Mouse (Mus musculus): ENCODE results near the gene Gtdc1. TPM values are rescaled to one million over a fixed set of nuclear protein-coding genes. Genes with fewer than 3 reads are reported as not detected.

The Gtdc1 gene
- total RNA-seq, 2 experiments from 2014 or later: 35.6 to 38.1 TPM

- peak; percentile 80 for ATAC-seq (replicated peaks; ENCODE audit: low FRiP score, poor library complexity, severe bottlenecking)
Observed at GRCm38 (mm10) chr2:44926683-44927481, 575 bp downstream of the Gtdc1 start.

GRCm38 (mm10) chr2:44926167-44926682, 1.2 kb downstream of the Gtdc1 start:
- peak; percentile 37 for ATAC-seq (replicated peaks; ENCODE audit: low FRiP score, poor library complexity, severe bottlenecking)

DNA sequence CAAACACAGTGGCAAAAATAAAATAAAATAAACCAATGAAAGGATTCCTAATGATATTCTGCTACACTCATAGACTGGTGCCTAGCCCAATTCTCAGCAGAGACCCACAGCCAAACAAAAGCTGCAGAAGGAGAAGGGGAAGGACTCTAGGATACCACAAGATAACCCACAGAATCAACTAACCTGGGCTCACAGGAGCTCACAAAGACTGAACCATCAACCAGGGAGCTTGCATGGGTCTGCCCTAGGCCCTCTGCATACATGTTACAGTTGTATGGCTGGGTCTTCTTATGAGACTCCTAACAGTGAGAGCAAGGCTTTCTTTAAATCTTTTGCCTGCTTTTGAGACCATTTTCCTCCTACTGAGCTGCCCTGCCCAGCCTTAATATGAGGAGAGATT, 2.8 kb downstream of the Gtdc1 start:
- no peak for ATAC-seq (replicated peaks; ENCODE audit: low FRiP score, poor library complexity, severe bottlenecking)

GRCm38 (mm10) chr2:44923056-44923883, 4.2 kb downstream of the Gtdc1 start:
- ATAC-seq (replicated peaks; ENCODE audit: low FRiP score, poor library complexity, severe bottlenecking): no peak

DNA sequence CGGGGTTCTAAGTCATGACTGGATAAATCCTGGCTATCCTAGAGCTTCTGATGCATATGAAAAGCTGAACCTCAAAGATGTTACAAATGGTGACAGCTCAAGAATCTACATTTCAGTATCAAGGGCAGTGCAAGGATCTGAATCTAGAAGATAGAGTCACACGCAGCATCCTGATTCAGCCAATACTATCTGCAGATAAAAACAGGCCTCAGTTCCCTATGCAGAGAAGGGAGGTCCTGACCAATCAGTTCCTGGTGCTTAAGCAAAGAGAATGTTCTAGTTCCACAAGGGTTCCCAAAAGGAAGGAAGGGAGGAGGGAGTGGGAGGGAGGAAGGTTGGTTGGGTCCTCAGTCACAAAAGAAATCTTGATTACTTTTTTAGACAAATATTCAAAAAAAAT, 5.0 kb downstream of the Gtdc1 start:
- no peak for ATAC-seq (replicated peaks; ENCODE audit: low FRiP score, poor library complexity, severe bottlenecking)

DNA sequence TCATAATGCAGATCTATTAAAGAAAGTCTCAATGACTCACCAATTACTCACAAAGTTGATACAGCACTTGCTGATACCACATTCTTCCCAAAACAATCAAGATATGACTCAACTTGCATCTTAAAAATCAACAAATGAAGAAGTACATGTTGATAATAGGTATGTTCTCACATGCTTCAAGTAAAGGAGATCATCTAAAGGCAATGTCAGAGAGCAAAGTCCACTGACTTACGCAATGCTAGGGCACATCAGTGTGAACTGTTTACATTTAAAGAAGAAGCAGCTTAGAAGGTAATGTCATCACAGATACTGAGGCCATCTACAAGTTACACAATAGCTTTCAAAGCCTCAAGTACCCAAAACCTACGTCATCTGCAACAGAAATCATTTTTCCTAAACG, 7.0 kb downstream of the Gtdc1 start:
- no peak for ATAC-seq (replicated peaks; ENCODE audit: low FRiP score, poor library complexity, severe bottlenecking)

GRCm38 (mm10) chr2:44919326-44919725, 8.1 kb downstream of the Gtdc1 start:
- no peak for ATAC-seq (replicated peaks; ENCODE audit: low FRiP score, poor library complexity, severe bottlenecking)

- no peak for ATAC-seq (replicated peaks; ENCODE audit: low FRiP score, poor library complexity, severe bottlenecking)
Observed at GRCm38 (mm10) chr2:44918737-44919136, 8.7 kb downstream of the Gtdc1 start.

DNA sequence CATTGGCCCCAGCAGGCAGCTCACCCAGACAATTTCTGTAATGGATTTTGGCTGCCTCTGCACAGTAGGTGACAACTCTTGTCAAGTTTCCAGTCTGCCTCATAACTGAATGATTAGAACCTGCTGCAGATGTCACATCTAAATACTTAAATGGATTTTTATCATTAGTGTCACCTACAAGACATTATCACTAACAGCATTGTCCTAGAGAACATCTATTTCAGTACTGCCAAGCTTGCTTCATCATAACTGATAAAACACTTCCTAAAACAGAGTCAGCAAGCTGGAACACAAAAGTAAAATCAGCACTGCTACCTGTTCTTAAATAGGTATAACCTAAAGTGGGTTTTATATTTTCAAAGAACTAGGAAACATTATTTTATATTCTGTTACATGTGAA, 11.2 kb downstream of the Gtdc1 start:
- ATAC-seq (replicated peaks; ENCODE audit: low FRiP score, poor library complexity, severe bottlenecking): no peak

DNA sequence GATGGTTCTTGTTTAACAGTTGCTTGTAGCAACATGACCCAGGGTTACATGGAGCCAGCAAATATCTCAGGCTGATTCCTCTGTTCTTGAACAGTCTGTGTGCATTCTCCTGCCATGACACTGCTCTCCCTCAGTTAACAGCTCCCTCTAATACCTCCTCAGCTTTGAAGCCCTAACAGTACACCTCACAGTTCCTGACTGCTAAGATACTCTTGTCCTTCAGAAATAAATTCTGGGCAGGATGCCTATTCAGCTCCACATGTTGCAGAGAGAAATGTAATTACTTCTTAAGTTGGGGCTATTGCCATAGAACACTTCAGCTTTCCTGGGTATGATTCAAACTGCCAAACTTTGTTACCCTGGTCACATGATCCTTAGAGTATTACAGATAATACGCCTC, 29.7 kb downstream of the Gtdc1 start:
- ATAC-seq (replicated peaks; ENCODE audit: low FRiP score, poor library complexity, severe bottlenecking): no peak

GRCm38 (mm10) chr2:44873718-44874117, 53.7 kb downstream of the Gtdc1 start:
- no peak for ATAC-seq (replicated peaks; ENCODE audit: low FRiP score, poor library complexity, severe bottlenecking)

- no peak for ATAC-seq (replicated peaks; ENCODE audit: low FRiP score, poor library complexity, severe bottlenecking)
Observed at GRCm38 (mm10) chr2:44864726-44865125, 62.7 kb downstream of the Gtdc1 start.

DNA sequence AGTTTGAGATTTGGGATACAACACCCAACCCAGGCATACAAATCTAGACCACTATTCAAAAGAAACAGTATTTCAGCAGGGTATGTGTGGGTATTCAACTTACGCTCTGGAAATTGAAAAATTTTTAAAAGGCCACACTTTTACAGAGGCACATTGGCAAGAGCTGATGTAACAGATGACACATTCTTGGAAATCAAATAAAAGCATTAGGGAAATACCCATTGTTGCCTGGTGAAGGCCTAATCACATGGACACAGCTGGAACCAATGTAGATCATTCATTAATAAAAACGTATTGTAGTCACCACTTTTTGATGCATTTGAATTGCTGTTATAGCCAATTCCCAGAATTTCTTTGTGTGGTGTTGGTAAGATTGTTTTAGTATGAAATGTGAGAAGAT, 73.0 kb downstream of the Gtdc1 start:
- no peak for ATAC-seq (replicated peaks; ENCODE audit: low FRiP score, poor library complexity, severe bottlenecking)

DNA sequence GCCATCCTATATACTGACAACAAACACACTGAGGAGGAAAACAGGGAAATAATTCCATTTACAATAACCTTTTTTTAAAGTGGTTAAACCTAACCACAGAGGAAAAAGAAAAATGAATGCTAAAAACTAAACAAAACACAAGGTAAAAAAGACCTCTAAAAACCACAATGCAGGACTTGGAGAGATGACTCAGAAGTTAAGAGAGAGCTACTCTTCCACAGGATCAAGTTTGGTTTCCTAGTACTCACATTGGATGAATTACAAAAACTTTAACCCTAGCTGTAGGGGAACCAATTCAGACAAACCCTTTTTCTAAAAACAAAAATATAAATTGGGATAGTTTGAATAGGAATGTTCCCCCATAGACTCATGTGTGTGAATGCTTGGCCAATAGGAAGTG, 77.8 kb downstream of the Gtdc1 start:
- ATAC-seq (replicated peaks; ENCODE audit: low FRiP score, poor library complexity, severe bottlenecking): no peak

- no peak for ATAC-seq (replicated peaks; ENCODE audit: low FRiP score, poor library complexity, severe bottlenecking)
Observed at GRCm38 (mm10) chr2:44848156-44848555, 79.3 kb downstream of the Gtdc1 start.

DNA sequence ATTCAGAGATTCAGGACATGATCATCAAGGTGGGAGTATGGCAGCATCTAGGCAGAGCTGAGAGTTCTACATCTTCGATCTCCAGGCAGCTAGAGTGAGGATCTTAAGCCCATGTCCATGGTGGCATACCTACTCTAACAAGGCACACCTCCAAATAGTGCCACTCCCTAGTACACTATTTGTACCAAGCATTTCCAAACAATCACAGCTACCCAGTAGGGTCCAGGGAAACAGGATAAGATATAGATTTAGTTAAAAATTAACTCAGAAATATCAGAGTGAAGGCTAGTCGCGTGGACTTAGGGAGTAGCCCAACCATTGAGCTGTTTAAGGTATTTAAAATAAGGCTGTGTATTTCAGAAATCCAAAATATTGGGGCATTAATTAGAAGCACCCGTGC, 82.0 kb downstream of the Gtdc1 start:
- no peak for ATAC-seq (replicated peaks; ENCODE audit: low FRiP score, poor library complexity, severe bottlenecking)

GRCm38 (mm10) chr2:44829753-44830152, 97.7 kb downstream of the Gtdc1 start:
- ATAC-seq (replicated peaks; ENCODE audit: low FRiP score, poor library complexity, severe bottlenecking): no peak

DNA sequence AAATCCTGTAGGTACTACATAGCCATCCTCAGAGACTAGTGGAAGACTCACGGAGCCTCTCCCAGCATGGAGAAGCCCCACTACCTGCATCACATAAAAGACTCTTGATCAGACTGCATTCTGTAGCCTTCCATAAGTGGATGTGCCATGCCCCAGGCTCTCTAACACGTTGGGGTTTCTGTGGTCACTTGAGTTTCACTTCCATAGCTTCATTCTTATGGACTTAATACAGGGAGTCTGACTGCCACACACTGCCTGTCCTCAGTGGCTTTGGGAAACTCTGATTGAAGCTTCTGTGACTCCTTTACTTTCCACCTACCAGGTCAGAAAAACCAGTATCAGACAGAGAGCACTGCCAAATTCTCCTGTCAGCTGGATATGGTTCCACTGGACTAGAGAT, 98.1 kb downstream of the Gtdc1 start:
- ATAC-seq (replicated peaks; ENCODE audit: low FRiP score, poor library complexity, severe bottlenecking): no peak

GRCm38 (mm10) chr2:44826609-44827008, 100.8 kb downstream of the Gtdc1 start:
- no peak for ATAC-seq (replicated peaks; ENCODE audit: low FRiP score, poor library complexity, severe bottlenecking)

DNA sequence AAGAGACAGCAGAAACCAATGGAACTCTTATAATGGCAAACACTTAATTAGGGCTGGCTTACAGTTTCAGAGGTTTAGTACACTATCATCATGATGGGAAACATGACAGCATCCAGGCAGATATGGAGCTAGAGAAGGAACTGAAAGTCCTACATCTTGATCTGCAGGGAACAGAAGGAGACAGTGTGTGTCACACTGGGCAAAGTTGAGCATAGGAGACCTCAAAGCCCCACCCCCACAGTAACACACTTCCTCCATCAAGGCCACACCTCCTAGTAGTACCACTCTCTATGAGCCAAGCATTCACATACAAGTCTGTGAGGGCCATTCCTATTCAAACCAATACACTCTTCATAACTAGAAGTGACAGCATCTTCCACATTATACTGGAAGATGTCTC, 109.7 kb downstream of the Gtdc1 start:
- no peak for ATAC-seq (replicated peaks; ENCODE audit: low FRiP score, poor library complexity, severe bottlenecking)

- ATAC-seq (replicated peaks; ENCODE audit: low FRiP score, poor library complexity, severe bottlenecking): no peak
Observed at GRCm38 (mm10) chr2:44813729-44814128, 113.7 kb downstream of the Gtdc1 start.
